Mouse (Mus musculus): ENCODE data around the gene Cdipt.

Gene Cdipt

GRCm38 (mm10) chr7:127013385-127013784, 37.7 kb downstream of the Cdipt start:
- DNase-seq (ENCODE audit: low spot score), result no peak

- peak; percentile 53 for DNase-seq (ENCODE audit: low spot score)
These were observed 38.6 kb downstream of the Cdipt start, which contains the start of gene Mvp for GRCm38 (mm10) chr7:127014320-127014719. Gene Mvp, minus strand, starts transcription at chr7:127014621.

GRCm38 (mm10) chr7:127014993-127015392, 39.3 kb downstream of the Cdipt start:
- DNase-seq (ENCODE audit: low spot score), result no peak

- no peak for DNase-seq (ENCODE audit: low spot score)
These were observed 40.4 kb downstream of the Cdipt start for GRCm38 (mm10) chr7:127016081-127016480.

- DNase-seq (ENCODE audit: low spot score), result no peak
These were observed 40.6 kb downstream of the Cdipt start, which contains the start of gene Pagr1b for GRCm38 (mm10) chr7:127016481-127016485. Gene Pagr1b, minus strand, starts transcription at chr7:127016484.

GRCm38 (mm10) chr7:127016486-127016938, 40.8 kb downstream of the Cdipt start:
- DNase-seq (ENCODE audit: low spot score), result peak; percentile 62

- peak; percentile 95 for DNase-seq (ENCODE audit: low spot score)
These were observed 41.5 kb downstream of the Cdipt start, which contains the start of gene Pagr1a for GRCm38 (mm10) chr7:127016971-127017949. Gene Pagr1a, minus strand, starts transcription at chr7:127017352.

GRCm38 (mm10) chr7:127017950-127018345, 42.2 kb downstream of the Cdipt start:
- no peak for DNase-seq (ENCODE audit: low spot score)

- no peak for DNase-seq (ENCODE audit: low spot score)
These were observed 42.9 kb downstream of the Cdipt start for GRCm38 (mm10) chr7:127018416-127019305.

GRCm38 (mm10) chr7:127019306-127019960, 43.7 kb downstream of the Cdipt start:
- no peak for DNase-seq (ENCODE audit: low spot score)

GRCm38 (mm10) chr7:127020031-127020430, 44.3 kb downstream of the Cdipt start:
- DNase-seq (ENCODE audit: low spot score), result no peak

GRCm38 (mm10) chr7:127020491-127020890, 44.8 kb downstream of the Cdipt start:
- DNase-seq (ENCODE audit: low spot score), result no peak

GRCm38 (mm10) chr7:127020901-127021562, 45.3 kb downstream of the Cdipt start, which contains the start of the genes Gm42742 and Prrt2:
Gene Gm42742, minus strand, starts transcription at chr7:127021097.
Gene Prrt2, minus strand, starts transcription at chr7:127021211.
- DNase-seq (ENCODE audit: low spot score), result no peak

GRCm38 (mm10) chr7:127021563-127022527, 46.1 kb downstream of the Cdipt start:
- DNase-seq (ENCODE audit: low spot score), result no peak

- no peak for DNase-seq (ENCODE audit: low spot score)
These were observed 47.0 kb downstream of the Cdipt start for GRCm38 (mm10) chr7:127022528-127023271.

GRCm38 (mm10) chr7:127023272-127023691, 47.6 kb downstream of the Cdipt start:
- DNase-seq (ENCODE audit: low spot score), result no peak

- no peak for DNase-seq (ENCODE audit: low spot score)
These were observed 48.4 kb downstream of the Cdipt start for GRCm38 (mm10) chr7:127023896-127024690.

- peak; percentile 75 for DNase-seq (ENCODE audit: low spot score)
These were observed 49.2 kb downstream of the Cdipt start for GRCm38 (mm10) chr7:127024755-127025555.

All from ovary, adult 18-20 months (tissue).